Mouse (Mus musculus) E14TG2a.4 (cell line): ENCODE measurements around the gene Mrps25.

ENCODE experiments used
- H3K27me3 ChIP-seq: 2 replicates; pipeline ENCODE4 v1.6.1; 2014; ENCODE audit warnings: low read length, control low read depth; ENCODE audit not compliant: insufficient read depth
- H3K36me3 ChIP-seq: 2 replicates; pipeline ENCODE4 v1.6.1; 2014; ENCODE audit warnings: low read length, control low read depth; ENCODE audit not compliant: insufficient read depth
- H3K4me1 ChIP-seq: replicated peaks from 2 replicates; pipeline ENCODE4 v1.6.1; 2014; ENCODE audit warnings: low read depth, low read length, control low read depth
- H3K4me3 ChIP-seq: replicated peaks from 2 replicates; pipeline ENCODE4 v1.5.1; 2014; ENCODE audit warnings: mild to moderate bottlenecking, low read length
- H3K9me3 ChIP-seq: 2 replicates; pipeline ENCODE4 v1.6.1; 2014; ENCODE audit warnings: low read length, control low read depth
- CTCF ChIP-seq: conservative IDR thresholded peaks from 2 replicates; pipeline ENCODE4 v1.5.1; 2014; ENCODE audit warnings: low read length
- NANOG ChIP-seq: IDR thresholded peaks from 2 replicates; pipeline ENCODE4 v1.6.1; 2014; ENCODE audit warnings: borderline replicate concordance, low read length, mixed read lengths
- POU5F1 ChIP-seq: IDR thresholded peaks from 2 replicates; pipeline ENCODE4 v1.6.1; 2014; ENCODE audit warnings: low read length, borderline replicate concordance

Gene Mrps25

GRCm38 (mm10) chr6:92214773-92215449 is 31.1 kb upstream of the Mrps25 start, which contains the start of gene Rbsn:
Gene Rbsn, minus strand, starts transcription at chr6:92214925.
- no peak for TF ChIP-seq POU5F1
- TF ChIP-seq NANOG = no peak
- TF ChIP-seq CTCF = no peak
- H3K27me3 ChIP-seq = no peaks in the 10 kb centered on the region
- H3K36me3 ChIP-seq = peaks cover 20% of the 10 kb centered on the region
- H3K4me1 ChIP-seq = peaks cover 21% of the 10 kb centered on the region
- peak within 1 kb of the TSS; percentile 98 for H3K4me3 ChIP-seq
- H3K9me3 ChIP-seq = no peaks in the 10 kb centered on the region

DNA sequence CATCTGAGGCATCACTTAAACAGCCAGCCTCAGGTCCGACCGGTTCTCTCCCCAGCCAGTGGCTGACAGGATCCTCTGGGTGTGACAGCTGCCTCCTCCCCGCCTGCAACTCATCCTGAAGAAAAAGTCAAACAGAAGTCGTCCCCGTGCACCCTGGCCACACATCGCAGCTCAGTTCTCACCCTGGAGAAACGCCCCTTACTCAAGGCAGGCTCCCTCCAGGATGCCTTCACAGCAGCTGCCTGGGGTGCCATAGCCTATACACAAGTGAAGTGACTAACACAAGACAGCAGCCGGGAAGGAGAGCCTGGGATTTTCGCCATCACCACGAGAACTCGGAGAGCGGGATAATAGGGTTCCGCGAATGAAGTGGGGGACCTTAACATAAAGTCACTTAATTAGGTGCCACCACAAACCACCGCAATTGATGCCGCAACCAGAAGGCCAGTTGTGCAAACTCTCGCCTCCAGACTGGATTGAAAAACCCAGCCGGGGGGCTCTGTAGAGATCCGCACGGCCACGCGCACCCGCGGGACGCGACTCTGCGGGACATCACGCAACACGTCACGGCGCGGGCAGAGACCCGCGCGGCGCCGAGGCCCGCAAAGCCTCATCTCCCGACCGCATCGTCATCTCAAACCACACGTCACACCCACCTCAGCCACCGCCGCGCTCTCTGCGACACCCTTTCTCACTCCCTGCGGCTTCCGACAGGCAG is 30.4 kb upstream of the Mrps25 start:
- Histone ChIP-seq H3K36me3 (peaks cover 27% of the 10 kb centered on the region), H3K27me3 (no peaks in the 10 kb centered on the region), H3K4me1 (peaks cover 17% of the 10 kb centered on the region), H3K9me3 (peaks cover 5% of the 10 kb centered on the region; the same call in 1 of the 2 replicates), H3K4me3 (peak overlapping the region; percentile 98)
- TF ChIP-seq CTCF = no peak
- no peak for TF ChIP-seq NANOG
- TF ChIP-seq POU5F1 = no peak

GRCm38 (mm10) chr6:92199414-92199813 is 15.6 kb upstream of the Mrps25 start:
- no peaks in the 10 kb centered on the region for H3K27me3 ChIP-seq
- H3K4me1 ChIP-seq = no peaks in the 10 kb centered on the region
- no peak overlapping the region for H3K4me3 ChIP-seq
- H3K36me3 ChIP-seq = peaks cover 91% of the 10 kb centered on the region
- TF ChIP-seq CTCF (no peak), POU5F1 (no peak), NANOG (no peak)
- peaks cover 31% of the 10 kb centered on the region for H3K9me3 ChIP-seq

GRCm38 (mm10) chr6:92184178-92184577 is 345 bp upstream of the Mrps25 start:
- Histone ChIP-seq H3K4me3 (peak overlapping the region; percentile 98), H3K4me1 (peaks cover 31% of the 10 kb centered on the region), H3K9me3 (peaks cover 14% of the 10 kb centered on the region), H3K27me3 (no peaks in the 10 kb centered on the region), H3K36me3 (peaks cover 53% of the 10 kb centered on the region)
- TF ChIP-seq NANOG (no peak), CTCF (no peak)

GRCm38 (mm10) chr6:92176450-92176849 is 7.4 kb downstream of the Mrps25 start:
- peaks cover 31% of the 10 kb centered on the region for H3K9me3 ChIP-seq
- no peak overlapping the region for H3K4me3 ChIP-seq
- TF ChIP-seq CTCF (no peak), NANOG (no peak), POU5F1 (no peak)
- no peaks in the 10 kb centered on the region for H3K27me3 ChIP-seq
- H3K4me1 ChIP-seq = peaks cover 6% of the 10 kb centered on the region
- H3K36me3 ChIP-seq = peaks cover 93% of the 10 kb centered on the region

DNA sequence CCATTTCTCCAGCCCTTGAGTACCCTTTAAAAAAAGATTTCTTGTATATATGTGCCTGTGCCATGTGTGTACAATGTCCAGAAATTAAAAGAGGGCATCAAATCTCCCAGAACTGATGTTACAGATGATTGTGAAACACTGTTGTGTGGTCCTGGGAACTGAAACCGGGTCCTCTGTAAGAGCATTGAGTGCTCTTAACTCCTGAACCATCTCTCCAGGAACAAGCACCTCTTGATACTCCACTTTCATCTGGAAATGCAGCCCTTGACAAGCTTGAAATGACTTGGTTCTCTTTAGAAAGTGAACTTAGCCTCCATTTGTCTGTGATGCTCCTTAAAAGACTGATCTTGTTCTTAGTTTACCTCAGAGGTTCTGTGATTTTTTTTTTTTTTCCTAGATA is 21.1 kb downstream of the Mrps25 start:
- Histone ChIP-seq H3K4me1 (peaks cover 11% of the 10 kb centered on the region), H3K27me3 (no peaks in the 10 kb centered on the region), H3K9me3 (no peaks in the 10 kb centered on the region), H3K36me3 (peaks cover 97% of the 10 kb centered on the region), H3K4me3 (no peak overlapping the region)
- TF ChIP-seq CTCF (no peak), POU5F1 (no peak), NANOG (no peak)

DNA sequence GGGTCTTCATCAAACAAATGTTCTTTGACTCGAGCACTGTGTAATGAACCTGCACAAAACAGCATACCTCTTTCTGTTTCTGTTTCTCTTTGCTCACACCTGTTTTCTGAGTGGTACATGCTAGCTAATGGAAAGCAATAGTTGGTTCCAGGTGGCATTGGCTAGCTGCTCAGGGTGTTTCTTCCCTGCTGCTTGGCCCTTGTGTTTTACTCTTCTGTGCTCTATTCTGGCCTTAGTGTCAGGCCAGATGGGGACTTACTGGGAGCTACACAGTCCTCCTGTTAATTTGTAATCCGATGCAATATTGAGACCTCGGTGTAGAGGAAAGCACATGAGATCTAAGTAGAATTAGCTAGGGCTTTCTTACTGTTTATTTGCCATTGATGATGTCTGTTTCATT is 25.0 kb downstream of the Mrps25 start:
- Histone ChIP-seq H3K4me1 (peaks cover 5% of the 10 kb centered on the region), H3K9me3 (no peaks in the 10 kb centered on the region), H3K36me3 (peaks cover 100% of the 10 kb centered on the region), H3K4me3 (no peak overlapping the region), H3K27me3 (no peaks in the 10 kb centered on the region)
- TF ChIP-seq NANOG (no peak), POU5F1 (no peak), CTCF (no peak)

DNA sequence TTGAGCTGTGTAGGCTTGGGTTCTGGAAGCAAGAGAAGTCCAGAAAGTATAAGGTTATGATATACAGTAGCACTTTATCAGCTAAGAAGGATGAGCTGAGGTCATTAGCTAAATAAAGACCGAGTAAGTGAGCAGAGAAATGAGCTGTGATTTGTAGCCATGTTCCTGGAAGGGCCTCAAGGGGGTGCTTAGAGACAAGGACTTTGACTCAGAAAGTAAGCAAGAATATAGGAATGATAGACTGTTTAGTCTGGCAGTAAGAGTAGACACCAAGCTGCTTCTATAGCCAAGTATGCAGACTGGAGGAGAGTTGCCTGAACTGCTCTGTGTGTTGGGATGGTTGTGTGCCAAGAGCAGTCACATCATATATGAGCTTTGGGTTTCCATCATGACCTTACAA is 30.1 kb downstream of the Mrps25 start:
- Histone ChIP-seq H3K27me3 (no peaks in the 10 kb centered on the region), H3K9me3 (no peaks in the 10 kb centered on the region), H3K36me3 (peaks cover 97% of the 10 kb centered on the region), H3K4me1 (no peaks in the 10 kb centered on the region), H3K4me3 (no peak overlapping the region)
- no peak for TF ChIP-seq POU5F1
- no peak for TF ChIP-seq CTCF

DNA sequence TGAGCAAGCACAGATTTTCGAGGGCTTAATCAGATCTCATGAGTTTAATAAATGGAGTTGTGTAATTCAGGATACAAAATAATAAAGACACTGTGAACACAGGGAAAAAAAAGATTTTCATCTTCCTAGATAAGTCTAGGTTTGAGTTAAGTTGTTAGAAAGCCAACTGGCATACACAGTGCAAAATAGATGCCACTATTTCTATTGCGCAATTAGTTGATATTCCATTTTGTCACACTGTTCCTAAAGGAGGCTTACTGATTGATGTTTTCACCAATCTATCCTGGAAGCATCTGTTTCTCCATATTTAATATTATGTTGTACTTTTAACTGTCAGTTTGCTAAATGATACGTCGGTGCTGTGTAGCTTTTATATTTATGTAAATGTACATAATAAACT is 38.0 kb downstream of the Mrps25 start:
- Histone ChIP-seq H3K4me3 (no peak overlapping the region), H3K4me1 (no peaks in the 10 kb centered on the region), H3K36me3 (peaks cover 63% of the 10 kb centered on the region), H3K27me3 (no peaks in the 10 kb centered on the region), H3K9me3 (no peaks in the 10 kb centered on the region)
- no peak for TF ChIP-seq CTCF
- no peak for TF ChIP-seq NANOG
- TF ChIP-seq POU5F1 = no peak
